Mouse (Mus musculus): ENCODE data around the gene Tigd4. TPM values are rescaled to one million over a fixed set of nuclear protein-coding genes. Genes with fewer than 3 reads are reported as not detected.

The Tigd4 gene
- total RNA-seq, 1 experiment from 2014 or later = not detected

GRCm38 (mm10) chr3:84641391-84641790 is 48.0 kb downstream of the Tigd4 start:
- ATAC-seq (replicated peaks in 1 of 2; ENCODE audit: insufficient read depth in 1 of 2, low FRiP score in 2 of 2, low TSS enrichment in 1 of 2, low read depth in 1 of 2, poor library complexity in 2 of 2, severe bottlenecking in 2 of 2) = no peak

- no peak for ATAC-seq (replicated peaks in 1 of 2; ENCODE audit: insufficient read depth in 1 of 2, low FRiP score in 2 of 2, low TSS enrichment in 1 of 2, low read depth in 1 of 2, poor library complexity in 2 of 2, severe bottlenecking in 2 of 2)
These were observed 49.6 kb downstream of the Tigd4 start for GRCm38 (mm10) chr3:84642942-84643341.

- ATAC-seq (replicated peaks in 1 of 2; ENCODE audit: insufficient read depth in 1 of 2, low FRiP score in 2 of 2, low TSS enrichment in 1 of 2, low read depth in 1 of 2, poor library complexity in 2 of 2, severe bottlenecking in 2 of 2) = no peak
These were observed 52.0 kb downstream of the Tigd4 start for GRCm38 (mm10) chr3:84645156-84646006.

GRCm38 (mm10) chr3:84646007-84646290 is 52.6 kb downstream of the Tigd4 start:
- no peak for ATAC-seq (replicated peaks in 1 of 2; ENCODE audit: insufficient read depth in 1 of 2, low FRiP score in 2 of 2, low TSS enrichment in 1 of 2, low read depth in 1 of 2, poor library complexity in 2 of 2, severe bottlenecking in 2 of 2)

GRCm38 (mm10) chr3:84646331-84646845 is 53.0 kb downstream of the Tigd4 start:
- ATAC-seq (replicated peaks in 1 of 2; ENCODE audit: insufficient read depth in 1 of 2, low FRiP score in 2 of 2, low TSS enrichment in 1 of 2, low read depth in 1 of 2, poor library complexity in 2 of 2, severe bottlenecking in 2 of 2) = no peak

Other genes with a start within 250 kb of the Tigd4 start
- gene Fhdc1, start 113.1 kb upstream of the Tigd4 start, total RNA-seq (2017) = 3.1 and 4.1 TPM in 2 replicates
- 48.4 and 53.3 TPM in 2 replicates for gene Arfip1, start 10.9 kb upstream of the Tigd4 start, total RNA-seq (2017)
- gene Tmem154, start 72.6 kb downstream of the Tigd4 start, total RNA-seq (2017) = 8.0 and 18.7 TPM in 2 replicates
- 22.4 and 24.4 TPM in 2 replicates for gene Fbxw7, start 221.7 kb downstream of the Tigd4 start, total RNA-seq (2017)